Mouse (Mus musculus) E14TG2a.4 (cell line): ENCODE measurements around the gene Socs7.
A peak's percentile ranks its signal among the peaks of the same experiment; 100 is the strongest.

Experiments used
- H3K27me3 ChIP-seq: 2 replicates; pipeline ENCODE4 v1.6.1; 2014; ENCODE audit warnings: low read length, control low read depth; ENCODE audit not compliant: insufficient read depth
- H3K36me3 ChIP-seq: 2 replicates; pipeline ENCODE4 v1.6.1; 2014; ENCODE audit warnings: low read length, control low read depth; ENCODE audit not compliant: insufficient read depth
- H3K4me1 ChIP-seq: replicated peaks from 2 replicates; pipeline ENCODE4 v1.6.1; 2014; ENCODE audit warnings: low read depth, low read length, control low read depth
- H3K4me3 ChIP-seq: replicated peaks from 2 replicates; pipeline ENCODE4 v1.5.1; 2014; ENCODE audit warnings: mild to moderate bottlenecking, low read length
- H3K9me3 ChIP-seq: 2 replicates; pipeline ENCODE4 v1.6.1; 2014; ENCODE audit warnings: low read length, control low read depth
- CTCF ChIP-seq: conservative IDR thresholded peaks from 2 replicates; pipeline ENCODE4 v1.5.1; 2014; ENCODE audit warnings: low read length
- NANOG ChIP-seq: IDR thresholded peaks from 2 replicates; pipeline ENCODE4 v1.6.1; 2014; ENCODE audit warnings: borderline replicate concordance, low read length, mixed read lengths
- POU5F1 ChIP-seq: IDR thresholded peaks from 2 replicates; pipeline ENCODE4 v1.6.1; 2014; ENCODE audit warnings: low read length, borderline replicate concordance

Socs7 gene

DNA sequence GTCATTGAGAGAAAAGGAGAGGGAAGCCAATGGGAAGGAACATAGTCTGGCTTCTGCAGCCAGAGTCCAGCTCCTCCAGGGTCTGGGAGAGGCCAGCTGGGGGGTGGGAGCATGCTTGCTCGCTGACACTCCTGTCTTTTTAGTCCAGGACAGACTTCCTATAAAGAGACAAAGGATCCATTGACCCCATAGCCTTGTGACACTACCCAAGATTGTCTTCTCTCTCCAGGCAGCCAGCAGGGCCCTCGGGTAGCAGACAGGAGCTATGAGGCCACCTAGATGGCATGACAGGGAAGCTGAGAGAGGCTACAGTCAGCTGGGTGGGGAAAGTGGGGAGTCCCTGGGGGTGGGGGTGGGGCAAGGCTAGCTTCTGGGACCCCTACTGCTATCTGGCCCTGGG is 40.4 kb downstream of the Socs7 start:
- no peaks in the 10 kb centered on the region for H3K36me3 ChIP-seq
- H3K9me3 ChIP-seq: no peaks in the 10 kb centered on the region
- H3K4me3 ChIP-seq: no peak overlapping the region
- no peak for TF ChIP-seq CTCF
- TF ChIP-seq NANOG: no peak
- TF ChIP-seq POU5F1: no peak
- H3K4me1 ChIP-seq: peaks cover 75% of the 10 kb centered on the region
- peaks cover 36% of the 10 kb centered on the region for H3K27me3 ChIP-seq

GRCm38 (mm10) chr11:97403614-97404183 is 41.3 kb downstream of the Socs7 start:
- no peaks in the 10 kb centered on the region for H3K36me3 ChIP-seq
- peaks cover 85% of the 10 kb centered on the region for H3K4me1 ChIP-seq
- TF ChIP-seq CTCF (no peak), POU5F1 (no peak), NANOG (no peak)
- no peaks in the 10 kb centered on the region for H3K9me3 ChIP-seq
- H3K4me3 ChIP-seq: peak overlapping the region; percentile 81
- peaks cover 36% of the 10 kb centered on the region for H3K27me3 ChIP-seq

GRCm38 (mm10) chr11:97404184-97404760 is 41.9 kb downstream of the Socs7 start:
- peaks cover 2% of the 10 kb centered on the region; the same call in 1 of the 2 replicates for H3K36me3 ChIP-seq
- no peak for TF ChIP-seq POU5F1
- TF ChIP-seq CTCF: no peak
- TF ChIP-seq NANOG: no peak
- peaks cover 36% of the 10 kb centered on the region for H3K27me3 ChIP-seq
- no peaks in the 10 kb centered on the region for H3K9me3 ChIP-seq
- H3K4me3 ChIP-seq: peak overlapping the region; percentile 81
- peaks cover 91% of the 10 kb centered on the region for H3K4me1 ChIP-seq

- Histone ChIP-seq H3K36me3 (peaks cover 6% of the 10 kb centered on the region; the same call in 1 of the 2 replicates), H3K4me3 (peak overlapping the region; percentile 81), H3K27me3 (peaks cover 36% of the 10 kb centered on the region), H3K4me1 (peaks cover 92% of the 10 kb centered on the region), H3K9me3 (no peaks in the 10 kb centered on the region)
- TF ChIP-seq CTCF (no peak), POU5F1 (no peak), NANOG (no peak)
Observed at GRCm38 (mm10) chr11:97404761-97405190, 42.4 kb downstream of the Socs7 start.

- Histone ChIP-seq H3K27me3 (peaks cover 36% of the 10 kb centered on the region), H3K4me3 (peak overlapping the region; percentile 29; the same call in 1 of the 2 replicates), H3K36me3 (peaks cover 6% of the 10 kb centered on the region; the same call in 1 of the 2 replicates), H3K4me1 (peaks cover 92% of the 10 kb centered on the region), H3K9me3 (no peaks in the 10 kb centered on the region)
- no peak for TF ChIP-seq POU5F1
- TF ChIP-seq CTCF: no peak
- TF ChIP-seq NANOG: no peak
Observed at GRCm38 (mm10) chr11:97406094-97406951, 44.0 kb downstream of the Socs7 start.

- no peaks in the 10 kb centered on the region for H3K9me3 ChIP-seq
- TF ChIP-seq CTCF (no peak), POU5F1 (no peak), NANOG (no peak)
- H3K36me3 ChIP-seq: peaks cover 6% of the 10 kb centered on the region; the same call in 1 of the 2 replicates
- H3K4me1 ChIP-seq: peaks cover 91% of the 10 kb centered on the region
- peak overlapping the region; percentile 39 for H3K4me3 ChIP-seq
- H3K27me3 ChIP-seq: peaks cover 36% of the 10 kb centered on the region
Observed at GRCm38 (mm10) chr11:97407456-97407855, 45.1 kb downstream of the Socs7 start.

- H3K9me3 ChIP-seq: no peaks in the 10 kb centered on the region
- H3K27me3 ChIP-seq: peaks cover 29% of the 10 kb centered on the region
- TF ChIP-seq NANOG: no peak
- TF ChIP-seq CTCF: peak; percentile 86
- no peak for TF ChIP-seq POU5F1
- H3K4me1 ChIP-seq: peaks cover 91% of the 10 kb centered on the region
- peaks cover 6% of the 10 kb centered on the region; the same call in 1 of the 2 replicates for H3K36me3 ChIP-seq
- H3K4me3 ChIP-seq: peak overlapping the region; percentile 39
Observed at GRCm38 (mm10) chr11:97408171-97408570, 45.8 kb downstream of the Socs7 start.

GRCm38 (mm10) chr11:97410958-97411357 is 48.6 kb downstream of the Socs7 start:
- Histone ChIP-seq H3K9me3 (no peaks in the 10 kb centered on the region), H3K4me3 (peak overlapping the region; percentile 29; the same call in 1 of the 2 replicates), H3K4me1 (peaks cover 88% of the 10 kb centered on the region), H3K27me3 (peaks cover 8% of the 10 kb centered on the region), H3K36me3 (peaks cover 6% of the 10 kb centered on the region; the same call in 1 of the 2 replicates)
- TF ChIP-seq POU5F1: no peak
- no peak for TF ChIP-seq CTCF
- TF ChIP-seq NANOG: no peak

- Histone ChIP-seq H3K27me3 (no peaks in the 10 kb centered on the region), H3K4me3 (peak overlapping the region; percentile 74), H3K36me3 (peaks cover 6% of the 10 kb centered on the region; the same call in 1 of the 2 replicates), H3K4me1 (peaks cover 88% of the 10 kb centered on the region), H3K9me3 (no peaks in the 10 kb centered on the region)
- TF ChIP-seq NANOG (no peak), POU5F1 (no peak), CTCF (no peak)
Observed at GRCm38 (mm10) chr11:97412117-97412516, 49.8 kb downstream of the Socs7 start.
